Mouse (Mus musculus): ENCODE measurements around the gene Clec11a. TPM values are rescaled to one million over a fixed set of nuclear protein-coding genes. Genes with fewer than 3 reads are reported as not detected.
A peak's percentile ranks its signal among the peaks of the same experiment; 100 is the strongest.
"Not testable (repeated sequence)": the region's sequence is repeated elsewhere in the genome, so short reads cannot be mapped to it uniquely, and the experiment has no call there.

The Clec11a gene
- polyA plus RNA-seq, 1 experiment from 2014 or later, result 3.7 TPM

- H3K27ac ChIP-seq (replicated peaks), result peak overlapping the region; percentile 93
- no peaks in the 10 kb centered on the region for H3K9me3 ChIP-seq
- peaks cover 12% of the 10 kb centered on the region for H3K4me1 ChIP-seq
- H3K36me3 ChIP-seq, result no peaks in the 10 kb centered on the region
- no peak for ATAC-seq (replicated peaks)
- H3K27me3 ChIP-seq, result no peaks in the 10 kb centered on the region
- H3K4me2 ChIP-seq (replicated peaks), result peak overlapping the region; percentile 62
- peak overlapping the region; percentile 63 for H3K4me3 ChIP-seq
- WGBS, result 85% methylated on average over 14 of the region's 14 CpGs
- peak overlapping the region; percentile 92 for H3K9ac ChIP-seq (replicated peaks)
These were observed 3.1 kb downstream of the Clec11a start for GRCm38 (mm10) chr7:44303346-44304340.

- not testable (repeated sequence) for H3K27ac ChIP-seq (replicated peaks); ATAC-seq (replicated peaks); H3K4me3 ChIP-seq; H3K9ac ChIP-seq (replicated peaks); H3K9me3 ChIP-seq; H3K4me1 ChIP-seq; H3K36me3 ChIP-seq; H3K4me2 ChIP-seq (replicated peaks); H3K27me3 ChIP-seq
- WGBS, result 85% methylated on average over 2 of the region's 2 CpGs
These were observed 9.2 kb downstream of the Clec11a start for GRCm38 (mm10) chr7:44297501-44297900.

DNA sequence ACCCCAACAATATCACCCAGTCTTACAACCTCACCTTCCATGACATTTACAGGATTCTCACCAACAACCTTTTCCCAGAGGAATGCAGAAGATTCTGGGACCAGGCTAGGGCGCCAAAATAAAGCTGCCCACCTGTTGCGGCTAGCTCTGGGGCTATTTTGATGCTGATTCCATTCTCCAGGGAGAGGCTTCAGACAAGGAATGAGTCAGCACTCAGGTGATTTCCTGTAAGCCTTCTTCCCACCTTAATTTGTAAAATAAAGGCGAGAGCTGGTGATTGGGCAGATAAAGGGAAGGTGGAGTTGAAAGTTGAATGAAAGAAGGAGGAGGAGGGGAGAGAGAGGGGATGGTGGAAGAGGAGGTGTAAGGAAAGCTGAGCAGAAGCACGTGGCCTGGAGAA is 15.3 kb downstream of the Clec11a start:
- no peaks in the 10 kb centered on the region for H3K27me3 ChIP-seq
- H3K27ac ChIP-seq (replicated peaks), result no peak overlapping the region
- 60% methylated on average over 4 of the region's 4 CpGs for WGBS
- H3K4me2 ChIP-seq (replicated peaks), result no peak overlapping the region
- H3K4me3 ChIP-seq, result no peak overlapping the region
- no peaks in the 10 kb centered on the region for H3K36me3 ChIP-seq
- no peak for ATAC-seq (replicated peaks)
- H3K9me3 ChIP-seq, result no peaks in the 10 kb centered on the region
- no peak overlapping the region for H3K9ac ChIP-seq (replicated peaks)
- H3K4me1 ChIP-seq, result no peaks in the 10 kb centered on the region

- Histone ChIP-seq H3K27ac (replicated peaks) (no peak overlapping the region), H3K4me3 (no peak overlapping the region), H3K9ac (replicated peaks) (no peak overlapping the region), H3K4me1 (no peaks in the 10 kb centered on the region), H3K9me3 (no peaks in the 10 kb centered on the region), H3K27me3 (no peaks in the 10 kb centered on the region), H3K36me3 (no peaks in the 10 kb centered on the region), H3K4me2 (replicated peaks) (no peak overlapping the region)
- ATAC-seq (replicated peaks), result no peak
- 80% methylated on average over 4 of the region's 4 CpGs for WGBS
These were observed 15.7 kb downstream of the Clec11a start for GRCm38 (mm10) chr7:44290986-44291385.

GRCm38 (mm10) chr7:44287760-44288159 is 18.9 kb downstream of the Clec11a start:
- Histone ChIP-seq H3K4me1 (no peaks in the 10 kb centered on the region), H3K4me2 (replicated peaks) (no peak overlapping the region), H3K9me3 (no peaks in the 10 kb centered on the region), H3K9ac (replicated peaks) (no peak overlapping the region), H3K4me3 (no peak overlapping the region), H3K36me3 (no peaks in the 10 kb centered on the region), H3K27me3 (no peaks in the 10 kb centered on the region), H3K27ac (replicated peaks) (no peak overlapping the region)
- no peak for ATAC-seq (replicated peaks)
- WGBS, result 65% methylated on average over 7 of the region's 7 CpGs

DNA sequence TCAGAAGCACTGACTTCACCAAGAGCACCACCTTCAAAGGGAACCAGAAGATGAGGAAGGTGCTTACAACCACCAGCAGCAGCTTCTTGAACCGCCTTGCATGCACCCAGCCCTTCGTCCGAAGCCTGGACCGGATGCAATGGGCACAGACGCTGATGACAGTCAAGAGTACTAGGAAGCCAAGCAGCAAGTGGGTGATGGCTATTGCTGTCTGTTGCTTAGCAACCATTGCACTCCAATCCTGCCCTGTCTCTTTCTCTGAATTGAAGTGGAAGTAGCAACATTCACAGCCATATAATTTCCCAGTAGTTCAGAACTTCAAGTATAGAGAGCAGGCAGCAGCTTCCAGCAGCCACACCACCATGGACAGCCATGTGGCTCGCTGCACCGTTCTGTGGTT is 25.1 kb downstream of the Clec11a start:
- Histone ChIP-seq H3K36me3 (no peaks in the 10 kb centered on the region), H3K27me3 (no peaks in the 10 kb centered on the region), H3K4me3 (no peak overlapping the region), H3K4me1 (no peaks in the 10 kb centered on the region), H3K9me3 (no peaks in the 10 kb centered on the region), H3K9ac (replicated peaks) (no peak overlapping the region), H3K4me2 (replicated peaks) (no peak overlapping the region), H3K27ac (replicated peaks) (no peak overlapping the region)
- ATAC-seq (replicated peaks), result peak; percentile 19; the same call in 1 of the 2 replicates
- WGBS, result 77% methylated on average over 7 of the region's 7 CpGs

DNA sequence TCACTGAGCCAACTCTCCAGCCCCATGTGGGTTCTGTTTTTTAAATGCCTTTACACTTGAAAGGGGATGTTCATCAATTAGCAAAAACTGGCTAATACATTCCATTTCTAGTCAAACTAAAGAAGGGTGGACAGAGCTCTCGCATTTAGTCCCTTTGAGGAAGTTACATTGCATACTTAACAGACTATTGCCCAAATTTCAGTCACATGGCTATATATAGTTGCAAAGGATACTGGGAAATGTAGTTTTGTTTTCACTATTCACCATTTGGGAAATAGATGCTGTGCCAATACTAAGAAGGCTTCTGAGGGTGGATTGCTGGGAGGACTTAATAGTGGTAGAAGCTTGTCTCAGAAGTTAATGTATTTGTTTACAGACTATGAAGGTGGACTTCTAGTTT is 25.7 kb downstream of the Clec11a start:
- Histone ChIP-seq H3K36me3 (no peaks in the 10 kb centered on the region), H3K9ac (replicated peaks) (no peak overlapping the region), H3K9me3 (no peaks in the 10 kb centered on the region), H3K4me1 (no peaks in the 10 kb centered on the region), H3K4me2 (replicated peaks) (no peak overlapping the region), H3K27ac (replicated peaks) (no peak overlapping the region), H3K27me3 (no peaks in the 10 kb centered on the region), H3K4me3 (no peak overlapping the region)
- WGBS, result 53% methylated on average over 1 of the region's 1 CpGs
- no peak for ATAC-seq (replicated peaks)

DNA sequence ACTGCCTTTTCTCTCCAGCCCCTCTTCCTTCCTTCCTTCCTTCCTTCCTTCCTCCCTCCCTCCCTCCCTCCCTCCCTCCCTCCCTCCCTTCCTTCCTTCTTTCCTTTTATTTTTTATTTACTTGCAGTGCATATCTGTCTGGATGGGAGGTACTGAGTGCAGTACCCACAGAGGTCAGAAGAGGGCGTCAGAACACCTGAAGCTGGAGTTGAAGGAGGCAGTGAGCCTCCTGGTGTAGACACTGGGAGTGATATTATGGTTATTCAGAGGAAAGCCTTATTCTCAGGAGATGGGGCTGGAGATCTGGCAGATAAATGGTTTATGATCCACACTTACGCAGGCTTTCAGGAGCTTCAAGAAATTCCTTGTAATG is 29.5 kb downstream of the Clec11a start:
- Histone ChIP-seq H3K4me2 (replicated peaks) (no peak overlapping the region), H3K27ac (replicated peaks) (no peak overlapping the region), H3K4me1 (no peaks in the 10 kb centered on the region), H3K36me3 (no peaks in the 10 kb centered on the region), H3K9ac (replicated peaks) (no peak overlapping the region), H3K9me3 (no peaks in the 10 kb centered on the region), H3K4me3 (no peak overlapping the region), H3K27me3 (peaks cover 3% of the 10 kb centered on the region; the same call in 1 of the 2 replicates)
- WGBS, result 46% methylated on average over 2 of the region's 2 CpGs
- ATAC-seq (replicated peaks), result no peak

- H3K4me3 ChIP-seq, result no peak overlapping the region
These were observed 30.0 kb downstream of the Clec11a start for GRCm38 (mm10) chr7:44276461-44277249.

DNA sequence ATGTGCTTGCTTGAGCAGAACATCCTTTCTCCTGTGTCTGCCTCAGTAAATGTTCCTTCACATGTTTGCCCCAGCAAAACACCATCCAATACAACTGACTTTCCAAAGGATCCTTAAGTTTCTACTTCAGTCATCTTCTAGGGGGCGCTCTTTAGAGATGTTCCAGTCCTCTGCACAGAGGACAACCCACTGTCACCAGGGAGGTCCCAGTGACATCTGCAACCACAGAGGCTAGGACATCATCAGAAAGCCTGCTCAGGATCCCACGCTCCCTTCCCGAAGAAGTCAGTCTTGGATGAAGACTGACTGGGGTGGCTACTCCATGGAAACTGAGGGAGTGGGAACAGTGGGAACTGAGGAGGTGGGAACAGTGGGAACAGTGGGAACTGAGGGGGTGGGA is 31.2 kb downstream of the Clec11a start:
- H3K4me1 ChIP-seq, result no peaks in the 10 kb centered on the region
- H3K4me3 ChIP-seq, result no peak overlapping the region
- no peaks in the 10 kb centered on the region for H3K36me3 ChIP-seq
- H3K9ac ChIP-seq (replicated peaks), result no peak overlapping the region
- WGBS, result 78% methylated on average over 3 of the region's 3 CpGs
- no peaks in the 10 kb centered on the region for H3K9me3 ChIP-seq
- H3K27me3 ChIP-seq, result peaks cover 3% of the 10 kb centered on the region; the same call in 1 of the 2 replicates
- H3K4me2 ChIP-seq (replicated peaks), result no peak overlapping the region
- H3K27ac ChIP-seq (replicated peaks), result no peak overlapping the region
- ATAC-seq (replicated peaks), result no peak

More at GRCm38 (mm10) chr7:44276461-44277249, 30.0 kb downstream of the Clec11a start:
- no peak overlapping the region for H3K27ac ChIP-seq (replicated peaks)
- no peak overlapping the region for H3K4me2 ChIP-seq (replicated peaks)
- H3K9me3 ChIP-seq, result no peaks in the 10 kb centered on the region
- H3K9ac ChIP-seq (replicated peaks), result no peak overlapping the region
- 68% methylated on average over 9 of the region's 10 CpGs for WGBS
- no peaks in the 10 kb centered on the region for H3K4me1 ChIP-seq
- H3K36me3 ChIP-seq, result no peaks in the 10 kb centered on the region
- ATAC-seq (replicated peaks), result no peak
- peaks cover 3% of the 10 kb centered on the region; the same call in 1 of the 2 replicates for H3K27me3 ChIP-seq

DNA sequence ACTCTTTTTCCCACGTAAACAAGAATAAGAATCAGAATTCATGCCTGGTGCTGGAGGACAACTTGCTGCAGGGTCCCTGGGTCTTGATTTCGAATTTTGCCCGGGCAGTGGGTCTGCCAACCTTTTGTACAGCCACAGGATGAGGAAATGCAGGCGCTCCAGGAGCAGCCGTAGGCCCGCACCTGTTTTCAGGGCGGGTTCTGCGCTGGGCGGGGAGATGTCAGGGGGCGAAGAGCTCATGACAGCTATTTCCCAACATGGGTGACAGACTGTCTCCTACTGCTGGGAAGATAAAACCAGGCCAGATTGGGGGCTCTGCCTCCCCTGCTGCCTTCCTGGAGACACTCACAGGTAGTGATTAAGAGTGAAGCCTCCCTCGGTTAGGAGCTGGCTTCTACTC is 32.6 kb downstream of the Clec11a start:
- WGBS, result 41% methylated on average over 11 of the region's 11 CpGs
- Histone ChIP-seq H3K9ac (replicated peaks) (no peak overlapping the region), H3K4me1 (no peaks in the 10 kb centered on the region), H3K36me3 (no peaks in the 10 kb centered on the region), H3K27me3 (peaks cover 3% of the 10 kb centered on the region; the same call in 1 of the 2 replicates), H3K4me2 (replicated peaks) (no peak overlapping the region), H3K4me3 (no peak overlapping the region), H3K27ac (replicated peaks) (no peak overlapping the region), H3K9me3 (no peaks in the 10 kb centered on the region)
- ATAC-seq (replicated peaks), result no peak

GRCm38 (mm10) chr7:44273446-44273845 is 33.3 kb downstream of the Clec11a start:
- H3K4me3 ChIP-seq, result no peak overlapping the region
- H3K4me2 ChIP-seq (replicated peaks), result no peak overlapping the region
- WGBS, result 65% methylated on average over 7 of the region's 7 CpGs
- H3K27me3 ChIP-seq, result peaks cover 3% of the 10 kb centered on the region; the same call in 1 of the 2 replicates
- no peaks in the 10 kb centered on the region for H3K36me3 ChIP-seq
- no peak overlapping the region for H3K27ac ChIP-seq (replicated peaks)
- H3K9ac ChIP-seq (replicated peaks), result no peak overlapping the region
- no peaks in the 10 kb centered on the region for H3K4me1 ChIP-seq
- ATAC-seq (replicated peaks), result no peak
- no peaks in the 10 kb centered on the region for H3K9me3 ChIP-seq

Data from forebrain, embryonic 15.5 days (tissue).